Mouse (Mus musculus) right cerebral cortex, adult 18-20 months (tissue): Measurements from ENCODE around the gene Rgs12.
A peak's percentile ranks its signal among the peaks of the same experiment; 100 is the strongest.

Source experiments
- DNase-seq: peaks from one replicate; pipeline ENCODE4 v3.0.0; 2022; ENCODE audit warnings: mixed read lengths

The Rgs12 gene

GRCm38 (mm10) chr5:35088785-35089613 is 139.8 kb downstream of the Rgs12 start:
- DNase-seq = peak; percentile 55
